Mouse (Mus musculus): ENCODE results near the gene Pdss2. TPM values are rescaled to one million over a fixed set of nuclear protein-coding genes. Genes with fewer than 3 reads are reported as not detected.

Pdss2 gene
- total and polyA plus RNA-seq, 3 experiments, result 2.8 to 10.8 (median 5.9) TPM

DNA sequence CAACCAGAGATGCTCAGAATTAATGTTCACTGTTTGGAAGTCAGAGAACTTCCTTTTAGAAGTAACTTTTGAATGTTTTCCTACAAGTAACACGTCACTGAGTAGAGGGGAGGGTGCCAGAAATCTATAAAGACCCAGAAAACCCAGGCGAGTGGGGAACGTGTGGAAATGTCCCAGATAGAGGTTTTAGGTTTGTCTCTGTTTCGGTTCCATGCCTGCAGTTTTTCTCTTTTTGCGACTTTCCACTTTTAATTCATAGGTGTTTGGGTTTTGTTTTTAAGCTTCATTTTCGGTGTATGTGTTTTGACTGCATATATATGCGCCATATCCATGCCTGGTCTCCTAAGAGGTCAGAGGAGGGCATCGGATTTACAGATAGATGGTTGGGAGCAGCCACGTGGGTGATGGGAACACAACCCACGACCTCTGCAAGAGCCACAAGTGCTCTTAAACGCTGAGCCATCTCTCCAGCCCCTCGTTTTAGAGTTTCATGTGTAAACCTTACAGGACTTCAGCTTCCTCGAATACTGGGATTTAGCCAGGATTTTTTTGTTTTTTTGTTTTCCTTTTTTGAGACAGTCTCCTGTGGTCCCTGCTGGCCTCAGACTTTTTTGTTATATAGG is 259.1 kb downstream of the Pdss2 start:
- H3K9me3 ChIP-seq (replicated peaks), result no peaks in the 10 kb centered on the region
- peak overlapping the region; percentile 78 for H3K4me3 ChIP-seq (ENCODE audit: low read depth, low read length)
- H3K36me3 ChIP-seq (replicated peaks), result peaks cover 15% of the 10 kb centered on the region
- DNase-seq (ENCODE audit: low spot score) (no peak), ATAC-seq (ENCODE audit: extremely low read depth, insufficient number of reproducible peaks, low FRiP score, poor library complexity, severe bottlenecking) (no peak)
- no peaks in the 10 kb centered on the region for H3K27me3 ChIP-seq (ENCODE audit: insufficient read depth, low read length)
- no peak for TF ChIP-seq GATA2 (IDR thresholded peaks at IDR 0.05; ENCODE audit: borderline replicate concordance, low read depth, low read length)
- TF ChIP-seq POLR2AphosphoS5 (IDR thresholded peaks at IDR 0.05; ENCODE audit: insufficient replicate concordance, low read depth, low read length), result no peak
- no peak for TF ChIP-seq TAL1 (conservative IDR thresholded peaks at IDR 0.05; ENCODE audit: low read depth, low read length)
- TF ChIP-seq GATA1 (IDR thresholded peaks at IDR 0.05; ENCODE audit: borderline replicate concordance, low read length), result no peak
- TF ChIP-seq CTCF (IDR thresholded peaks at IDR 0.05; ENCODE audit: low read depth, low read length), result no peak
- peaks cover 25% of the 10 kb centered on the region for H3K4me1 ChIP-seq (ENCODE audit: insufficient read depth, low read depth, low read length)

DNA sequence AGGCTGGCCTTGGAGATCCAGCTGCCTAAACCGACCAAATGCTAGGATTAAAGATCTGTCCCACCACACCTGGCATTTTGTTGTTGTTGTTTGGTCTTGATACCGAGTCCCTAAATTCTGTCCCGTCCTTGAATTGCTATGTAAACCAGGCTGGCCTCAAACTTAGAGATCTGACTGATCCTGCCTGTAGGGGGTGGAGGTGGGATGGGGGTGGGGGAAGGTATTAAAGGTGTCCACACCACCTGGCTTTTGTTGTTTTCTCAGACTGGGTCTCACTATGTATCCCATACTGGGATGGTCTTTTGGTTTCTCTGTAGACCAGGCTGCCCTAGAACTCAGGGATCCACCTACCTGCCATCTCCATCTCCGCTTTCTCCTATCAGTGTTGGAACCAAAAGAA is 259.9 kb downstream of the Pdss2 start:
- TF ChIP-seq GATA1 (IDR thresholded peaks at IDR 0.05; ENCODE audit: borderline replicate concordance, low read length), result no peak
- no peak for TF ChIP-seq TAL1 (conservative IDR thresholded peaks at IDR 0.05; ENCODE audit: low read depth, low read length)
- no peak for TF ChIP-seq GATA2 (IDR thresholded peaks at IDR 0.05; ENCODE audit: borderline replicate concordance, low read depth, low read length)
- TF ChIP-seq POLR2AphosphoS5 (IDR thresholded peaks at IDR 0.05; ENCODE audit: insufficient replicate concordance, low read depth, low read length), result no peak
- TF ChIP-seq CTCF (IDR thresholded peaks at IDR 0.05; ENCODE audit: low read depth, low read length), result no peak
- DNase-seq (ENCODE audit: low spot score) (no peak), ATAC-seq (ENCODE audit: extremely low read depth, insufficient number of reproducible peaks, low FRiP score, poor library complexity, severe bottlenecking) (no peak)
- Histone ChIP-seq H3K4me3 (ENCODE audit: low read depth, low read length) (no peak overlapping the region), H3K9me3 (replicated peaks) (no peaks in the 10 kb centered on the region), H3K4me1 (ENCODE audit: insufficient read depth, low read depth, low read length) (peaks cover 24% of the 10 kb centered on the region), H3K27me3 (ENCODE audit: insufficient read depth, low read length) (no peaks in the 10 kb centered on the region), H3K36me3 (replicated peaks) (peaks cover 22% of the 10 kb centered on the region)

DNA sequence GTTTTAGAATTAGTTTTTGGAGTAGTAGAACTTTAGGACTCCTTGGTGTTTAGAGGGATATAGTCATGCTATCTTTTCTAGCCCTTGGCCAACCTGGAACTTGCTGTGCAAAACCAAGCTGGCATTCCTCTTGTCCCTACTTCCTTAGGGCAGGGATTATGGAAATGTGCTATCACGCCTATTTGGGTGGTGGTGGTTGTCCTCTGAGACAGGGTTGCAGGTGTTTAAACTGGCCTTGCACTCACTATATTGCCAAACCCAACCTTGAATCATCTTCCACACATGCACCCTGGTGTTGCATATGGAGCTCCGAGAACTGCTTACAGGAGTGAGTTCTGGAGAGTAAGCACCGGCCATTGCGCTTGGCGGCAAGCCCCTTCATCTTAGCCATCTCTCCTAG is 260.7 kb downstream of the Pdss2 start:
- H3K27me3 ChIP-seq (ENCODE audit: insufficient read depth, low read length), result no peaks in the 10 kb centered on the region
- no peak overlapping the region for H3K4me3 ChIP-seq (ENCODE audit: low read depth, low read length)
- H3K4me1 ChIP-seq (ENCODE audit: insufficient read depth, low read depth, low read length), result peaks cover 24% of the 10 kb centered on the region
- H3K9me3 ChIP-seq (replicated peaks), result no peaks in the 10 kb centered on the region
- no peak for DNase-seq (ENCODE audit: low spot score)
- peaks cover 25% of the 10 kb centered on the region for H3K36me3 ChIP-seq (replicated peaks)
- TF ChIP-seq POLR2AphosphoS5 (IDR thresholded peaks at IDR 0.05; ENCODE audit: insufficient replicate concordance, low read depth, low read length) (no peak), GATA2 (IDR thresholded peaks at IDR 0.05; ENCODE audit: borderline replicate concordance, low read depth, low read length) (no peak), CTCF (IDR thresholded peaks at IDR 0.05; ENCODE audit: low read depth, low read length) (no peak), GATA1 (IDR thresholded peaks at IDR 0.05; ENCODE audit: borderline replicate concordance, low read length) (no peak), TAL1 (conservative IDR thresholded peaks at IDR 0.05; ENCODE audit: low read depth, low read length) (no peak)
- ATAC-seq (ENCODE audit: extremely low read depth, insufficient number of reproducible peaks, low FRiP score, poor library complexity, severe bottlenecking), result no peak

DNA sequence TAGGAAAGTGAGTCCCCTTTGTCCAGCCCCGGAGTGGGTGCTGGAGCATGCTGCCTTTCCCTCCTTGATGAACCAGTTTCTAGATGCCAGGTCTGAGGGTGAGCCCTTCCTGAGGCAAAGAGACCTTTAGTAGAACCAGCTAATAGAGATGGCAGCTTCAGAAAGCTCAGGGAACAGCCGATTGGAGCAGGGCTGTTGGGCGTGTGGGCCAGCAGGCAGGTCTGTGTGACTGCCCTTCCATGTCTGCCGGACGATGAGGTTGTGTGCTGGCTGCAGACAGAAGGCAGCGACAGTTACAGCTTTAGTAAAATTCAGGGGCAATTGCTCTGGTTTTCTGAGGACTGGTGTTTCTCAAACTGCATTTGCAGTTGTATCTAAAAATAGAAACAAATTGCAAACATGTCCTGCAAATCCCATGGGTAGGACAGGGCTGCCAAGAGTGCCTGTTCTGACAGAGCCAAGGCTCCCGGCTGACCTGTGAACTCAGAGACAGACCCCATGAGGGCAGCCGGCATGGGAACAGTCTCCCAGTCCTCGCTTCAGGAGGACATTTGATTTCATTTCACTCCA is 262.2 kb downstream of the Pdss2 start:
- no peak for TF ChIP-seq GATA1 (IDR thresholded peaks at IDR 0.05; ENCODE audit: borderline replicate concordance, low read length)
- TF ChIP-seq GATA2 (IDR thresholded peaks at IDR 0.05; ENCODE audit: borderline replicate concordance, low read depth, low read length), result no peak
- no peak for TF ChIP-seq POLR2AphosphoS5 (IDR thresholded peaks at IDR 0.05; ENCODE audit: insufficient replicate concordance, low read depth, low read length)
- TF ChIP-seq CTCF (IDR thresholded peaks at IDR 0.05; ENCODE audit: low read depth, low read length), result no peak
- no peak for TF ChIP-seq TAL1 (conservative IDR thresholded peaks at IDR 0.05; ENCODE audit: low read depth, low read length)
- Histone ChIP-seq H3K9me3 (replicated peaks) (no peaks in the 10 kb centered on the region), H3K36me3 (replicated peaks) (peaks cover 25% of the 10 kb centered on the region), H3K27me3 (ENCODE audit: insufficient read depth, low read length) (no peaks in the 10 kb centered on the region), H3K4me3 (ENCODE audit: low read depth, low read length) (no peak overlapping the region), H3K4me1 (ENCODE audit: insufficient read depth, low read depth, low read length) (peaks cover 24% of the 10 kb centered on the region)
- DNase-seq (ENCODE audit: low spot score) (no peak), ATAC-seq (ENCODE audit: extremely low read depth, insufficient number of reproducible peaks, low FRiP score, poor library complexity, severe bottlenecking) (no peak)

DNA sequence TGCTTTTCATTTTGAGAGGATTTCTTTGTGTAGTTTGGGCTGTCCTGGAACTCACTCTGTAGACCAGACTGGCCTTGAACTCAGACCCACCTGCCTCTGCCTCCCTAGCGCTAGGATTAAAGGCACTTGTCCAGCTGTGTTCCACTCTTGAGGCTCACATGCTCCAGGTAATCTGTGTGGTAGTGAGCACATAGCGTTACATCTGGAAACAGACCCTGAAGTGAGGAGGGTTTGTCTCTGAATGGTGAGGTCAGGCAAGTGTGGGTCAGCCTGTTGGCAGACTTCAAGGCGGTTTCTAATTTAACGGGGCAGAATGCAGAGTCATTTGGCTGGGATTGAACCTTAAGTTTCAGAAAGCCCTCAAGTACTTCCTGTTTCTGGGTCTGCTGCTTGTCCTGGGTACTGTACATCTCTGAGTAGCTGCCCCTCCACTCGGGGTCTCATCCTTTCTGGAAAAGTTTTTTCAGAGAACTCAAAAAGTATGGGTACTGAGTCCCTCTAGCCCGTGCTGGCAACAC is 264.5 kb downstream of the Pdss2 start:
- TF ChIP-seq TAL1 (conservative IDR thresholded peaks at IDR 0.05; ENCODE audit: low read depth, low read length) (no peak), CTCF (IDR thresholded peaks at IDR 0.05; ENCODE audit: low read depth, low read length) (no peak), GATA2 (IDR thresholded peaks at IDR 0.05; ENCODE audit: borderline replicate concordance, low read depth, low read length) (no peak), POLR2AphosphoS5 (IDR thresholded peaks at IDR 0.05; ENCODE audit: insufficient replicate concordance, low read depth, low read length) (no peak), GATA1 (IDR thresholded peaks at IDR 0.05; ENCODE audit: borderline replicate concordance, low read length) (no peak)
- H3K27me3 ChIP-seq (ENCODE audit: insufficient read depth, low read length), result no peaks in the 10 kb centered on the region
- no peaks in the 10 kb centered on the region for H3K9me3 ChIP-seq (replicated peaks)
- DNase-seq (ENCODE audit: low spot score) (no peak), ATAC-seq (ENCODE audit: extremely low read depth, insufficient number of reproducible peaks, low FRiP score, poor library complexity, severe bottlenecking) (no peak)
- H3K36me3 ChIP-seq (replicated peaks), result peaks cover 40% of the 10 kb centered on the region
- peaks cover 30% of the 10 kb centered on the region for H3K4me1 ChIP-seq (ENCODE audit: insufficient read depth, low read depth, low read length)
- no peak overlapping the region for H3K4me3 ChIP-seq (ENCODE audit: low read depth, low read length)

DNA sequence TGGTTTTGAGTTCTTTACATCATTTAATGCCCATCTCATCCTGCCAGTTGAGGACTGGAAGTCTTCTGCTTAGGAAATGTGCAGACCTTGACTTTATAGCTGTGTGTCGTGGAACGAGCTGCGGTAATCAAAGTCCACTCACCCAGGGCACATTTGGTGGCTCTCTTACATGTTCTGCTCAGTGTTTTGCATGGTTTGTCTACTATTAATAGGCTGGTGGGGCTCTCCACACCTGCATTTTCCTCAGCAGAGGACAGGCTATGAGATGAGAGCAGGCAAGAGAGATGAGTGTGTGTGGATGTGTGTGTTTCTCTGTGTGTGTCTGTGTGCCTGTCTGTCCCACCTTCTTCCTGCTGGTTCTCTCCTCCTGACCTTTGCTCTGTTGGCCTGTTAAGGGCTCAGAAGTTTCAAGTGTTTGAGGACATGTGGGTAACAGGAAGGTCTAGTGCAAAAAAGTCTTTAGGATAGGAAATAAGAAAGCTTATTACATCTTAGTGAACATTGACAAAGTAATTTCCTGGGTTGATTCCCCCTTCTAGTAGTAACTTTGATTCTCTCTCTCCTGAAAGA is 266.2 kb downstream of the Pdss2 start:
- peaks cover 39% of the 10 kb centered on the region for H3K36me3 ChIP-seq (replicated peaks)
- H3K27me3 ChIP-seq (ENCODE audit: insufficient read depth, low read length), result no peaks in the 10 kb centered on the region
- peaks cover 19% of the 10 kb centered on the region for H3K4me1 ChIP-seq (ENCODE audit: insufficient read depth, low read depth, low read length)
- DNase-seq (ENCODE audit: low spot score) (no peak), ATAC-seq (ENCODE audit: extremely low read depth, insufficient number of reproducible peaks, low FRiP score, poor library complexity, severe bottlenecking) (no peak)
- no peaks in the 10 kb centered on the region for H3K9me3 ChIP-seq (replicated peaks)
- TF ChIP-seq POLR2AphosphoS5 (IDR thresholded peaks at IDR 0.05; ENCODE audit: insufficient replicate concordance, low read depth, low read length), result no peak
- no peak for TF ChIP-seq GATA2 (IDR thresholded peaks at IDR 0.05; ENCODE audit: borderline replicate concordance, low read depth, low read length)
- no peak for TF ChIP-seq GATA1 (IDR thresholded peaks at IDR 0.05; ENCODE audit: borderline replicate concordance, low read length)
- TF ChIP-seq TAL1 (conservative IDR thresholded peaks at IDR 0.05; ENCODE audit: low read depth, low read length), result no peak
- TF ChIP-seq CTCF (IDR thresholded peaks at IDR 0.05; ENCODE audit: low read depth, low read length), result no peak
- H3K4me3 ChIP-seq (ENCODE audit: low read depth, low read length), result no peak overlapping the region
